Mouse (Mus musculus) kidney, postnatal 14 days (tissue): Measurements from ENCODE around the gene Mov10l1.

Experiments used
- DNase-seq: peaks from one replicate; pipeline ENCODE4 v3.0.0; 2022; ENCODE audit warnings: mixed read lengths

Mov10l1 gene

DNA sequence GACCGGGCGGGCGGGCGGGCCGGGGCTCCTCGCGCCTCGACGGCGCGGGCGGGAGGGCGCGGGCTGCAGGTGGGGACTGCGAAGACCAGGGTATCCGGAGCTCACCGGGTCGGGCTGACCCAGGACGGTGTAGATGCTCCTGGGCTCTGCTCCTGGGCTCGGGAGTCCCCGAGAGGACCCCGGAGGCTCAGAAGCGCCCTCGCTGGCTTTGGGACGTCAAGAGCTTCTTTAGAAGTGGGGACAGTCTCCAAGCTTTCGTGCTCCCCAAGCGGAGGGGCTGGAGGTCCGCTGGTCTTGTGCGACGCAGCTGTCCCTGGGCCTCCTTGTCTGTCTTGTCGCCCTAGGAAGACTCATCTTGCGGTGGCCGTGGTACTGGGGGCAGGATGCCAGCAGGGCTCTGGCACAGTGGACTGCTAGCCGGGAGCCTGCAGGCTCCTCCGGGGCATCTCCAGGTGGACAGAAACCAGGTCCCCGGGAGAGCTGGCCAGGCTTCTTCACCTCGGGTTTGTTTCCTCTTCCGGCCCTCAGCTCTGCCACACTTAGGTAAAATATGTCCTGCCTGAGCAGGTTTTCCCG lies 93.5 kb downstream of the Mov10l1 start:
- peak; percentile 61 for DNase-seq

DNA sequence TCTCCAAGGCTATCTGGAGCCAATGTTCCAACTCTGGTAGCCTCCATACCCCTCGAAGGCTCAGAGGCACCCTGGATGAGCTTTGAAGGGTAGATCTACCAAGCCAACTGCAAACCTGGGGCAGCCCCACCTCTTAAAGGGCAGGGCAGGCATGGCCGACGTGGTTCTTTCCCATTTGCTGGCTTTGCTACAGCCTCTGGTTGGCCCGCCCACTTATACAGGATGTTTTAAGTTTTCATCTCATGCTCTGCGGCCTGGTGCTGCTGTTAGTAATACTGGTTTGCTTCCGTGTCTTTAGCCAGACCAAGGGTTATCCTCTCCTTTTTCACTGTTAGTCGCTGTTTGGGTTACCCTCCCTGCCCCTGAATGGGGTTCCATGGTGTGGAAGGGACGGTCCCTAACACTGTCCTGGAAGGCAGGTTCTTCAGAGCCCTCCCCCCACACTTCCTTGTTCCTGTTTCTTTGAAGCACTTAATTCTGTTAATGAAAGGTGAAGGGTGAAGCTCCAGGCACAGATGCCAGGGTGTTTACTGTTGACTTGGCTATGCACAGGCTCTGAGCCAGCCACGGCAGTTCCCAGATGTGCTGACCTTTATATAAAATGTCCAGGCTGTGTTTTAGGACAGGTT lies 95.6 kb downstream of the Mov10l1 start:
- peak; percentile 81 for DNase-seq

DNA sequence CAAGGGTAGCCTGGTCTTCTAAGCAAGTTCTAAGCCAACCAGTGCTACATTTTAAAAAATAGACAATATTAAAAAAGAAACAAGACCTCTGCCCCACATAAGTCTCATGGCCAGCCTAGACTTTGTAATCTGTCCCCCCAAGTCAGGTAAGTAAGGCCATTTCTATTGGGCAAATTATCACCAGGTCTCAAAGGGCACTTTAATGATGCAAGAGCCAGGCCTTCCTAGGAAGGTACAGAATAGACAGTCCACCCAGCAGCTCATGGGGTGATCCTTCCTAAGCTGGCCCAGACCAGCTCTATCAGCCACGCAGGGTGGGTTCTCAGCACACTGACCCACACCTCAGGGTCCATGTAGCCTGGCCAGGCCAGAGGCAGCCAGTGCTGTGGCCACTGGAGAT lies 101.2 kb downstream of the Mov10l1 start:
- no peak for DNase-seq

DNA sequence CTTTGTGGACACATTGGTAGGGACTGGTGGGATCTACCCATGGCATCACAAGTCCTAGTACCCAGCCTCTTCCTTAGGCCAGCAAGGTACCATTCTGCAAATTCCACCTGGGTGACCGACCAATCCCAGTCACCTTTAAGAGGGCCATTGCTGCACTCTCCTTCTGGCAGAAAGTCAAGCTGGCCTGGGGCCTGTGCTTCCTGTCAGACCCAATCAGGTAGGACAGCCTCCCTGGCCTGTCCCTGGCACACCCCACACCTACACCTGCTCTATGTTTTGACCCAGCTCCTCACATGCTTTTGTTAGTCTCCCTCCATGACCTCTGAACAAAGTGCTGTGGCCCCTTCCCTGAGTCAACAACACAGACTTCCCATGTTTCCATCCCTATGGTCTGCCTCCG lies 102.1 kb downstream of the Mov10l1 start:
- no peak for DNase-seq

DNA sequence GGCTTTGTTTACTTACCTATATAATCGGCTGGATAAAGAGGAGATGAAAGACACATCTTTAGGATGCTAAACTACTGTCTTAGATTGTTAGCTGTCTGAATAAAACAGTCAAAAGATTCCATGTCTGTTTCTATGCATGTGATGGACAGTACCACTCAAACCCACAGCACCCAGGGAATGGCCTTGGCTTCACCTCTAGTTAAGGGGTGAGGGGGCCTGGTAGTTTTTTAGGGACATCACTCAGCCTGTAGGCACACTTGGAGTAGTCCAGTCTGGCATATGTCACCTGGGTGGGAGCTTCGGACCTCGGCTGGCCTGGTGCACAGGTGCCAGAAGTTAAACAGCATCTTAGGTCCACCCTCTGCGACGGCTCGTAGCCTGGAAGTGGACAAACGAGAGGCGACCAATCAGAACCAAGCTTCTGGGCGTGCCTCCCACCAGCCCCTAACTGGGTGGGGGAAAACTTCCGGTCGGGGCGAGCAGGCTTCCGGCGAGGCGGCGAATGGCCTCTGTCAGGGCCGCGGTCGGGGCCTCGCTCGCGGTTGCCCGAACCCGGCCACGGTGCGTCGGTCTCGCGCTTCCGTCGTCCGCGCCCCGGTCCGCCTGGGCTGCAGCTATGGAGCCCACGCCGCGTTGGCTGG lies 106.0 kb downstream of the Mov10l1 start, which contains the start of gene Selenoo:
Selenoo (plus strand) TSS at position 478 of the 641 bp plus-strand sequence.
- DNase-seq: peak; percentile 95

DNA sequence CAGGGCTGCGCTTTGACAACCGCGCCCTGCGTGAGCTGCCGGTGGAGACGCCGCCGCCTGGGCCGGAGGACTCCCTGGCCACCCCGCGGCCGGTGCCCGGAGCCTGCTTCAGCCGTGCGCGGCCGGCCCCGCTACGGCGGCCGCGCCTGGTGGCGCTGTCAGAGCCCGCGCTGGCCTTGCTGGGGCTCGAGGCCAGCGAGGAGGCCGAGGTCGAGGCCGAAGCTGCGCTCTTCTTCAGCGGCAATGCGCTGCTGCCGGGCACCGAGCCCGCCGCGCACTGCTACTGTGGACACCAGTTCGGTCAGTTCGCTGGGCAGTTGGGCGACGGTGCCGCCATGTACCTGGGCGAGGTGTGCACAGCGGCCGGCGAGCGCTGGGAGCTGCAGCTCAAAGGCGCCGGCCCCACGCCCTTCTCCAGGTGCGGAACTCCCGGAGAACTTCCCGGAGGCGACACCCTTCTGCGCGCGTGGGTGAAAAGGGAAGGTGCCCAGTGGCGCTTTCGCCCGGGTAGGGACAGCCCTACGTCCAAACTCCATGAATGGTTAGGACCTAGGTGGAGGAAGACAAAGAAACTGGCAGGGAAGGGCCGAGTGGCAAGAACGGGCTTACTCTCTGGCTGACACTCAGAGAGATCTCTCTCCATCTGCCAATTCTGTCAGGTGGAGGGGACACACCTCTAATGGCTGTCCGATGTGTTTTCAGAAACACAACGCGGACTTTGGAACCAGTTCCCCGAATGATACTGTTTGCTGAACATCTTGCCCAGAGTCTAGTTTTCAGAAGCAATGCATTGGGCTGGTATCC lies 106.7 kb downstream of the Mov10l1 start:
- DNase-seq: peak; percentile 45

DNA sequence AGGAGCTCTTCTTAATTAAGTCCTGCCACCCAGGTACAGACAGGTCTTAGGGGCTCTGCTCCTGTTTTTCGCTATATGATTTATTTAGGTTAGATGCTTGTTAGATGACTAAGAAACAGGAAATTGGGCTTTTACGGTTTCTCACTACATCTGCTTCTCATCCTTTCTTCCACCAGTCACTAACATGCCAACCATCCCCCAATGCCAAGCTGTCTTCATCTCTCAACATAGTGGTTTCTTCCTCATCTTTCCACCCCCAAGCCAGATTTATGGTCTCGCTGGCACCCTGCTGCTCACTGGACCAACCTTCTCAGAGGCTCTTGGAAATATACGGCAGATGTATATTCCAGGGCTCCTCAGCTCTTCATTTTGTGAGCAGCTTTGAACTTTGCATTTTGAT lies 108.0 kb downstream of the Mov10l1 start:
- no peak for DNase-seq

DNA sequence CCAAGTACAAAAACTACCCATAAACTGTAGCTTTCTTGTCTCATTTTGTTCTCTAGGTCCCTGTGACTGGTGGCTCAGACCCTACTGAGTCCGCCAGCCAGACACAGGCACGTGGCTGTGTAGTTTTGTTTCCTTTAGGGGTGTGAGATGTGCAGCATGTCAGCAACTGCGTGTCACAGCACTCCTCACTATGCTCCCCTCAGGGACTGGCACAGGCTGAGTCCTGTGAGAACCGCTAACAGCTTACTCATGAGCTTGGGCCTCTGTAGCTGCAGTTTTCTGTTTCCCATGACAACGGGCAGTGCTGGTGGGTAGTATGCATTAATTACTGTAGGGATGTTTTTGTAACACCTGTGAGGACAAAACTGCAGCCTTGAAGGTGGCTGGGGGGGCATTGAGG lies 109.5 kb downstream of the Mov10l1 start:
- DNase-seq: no peak

DNA sequence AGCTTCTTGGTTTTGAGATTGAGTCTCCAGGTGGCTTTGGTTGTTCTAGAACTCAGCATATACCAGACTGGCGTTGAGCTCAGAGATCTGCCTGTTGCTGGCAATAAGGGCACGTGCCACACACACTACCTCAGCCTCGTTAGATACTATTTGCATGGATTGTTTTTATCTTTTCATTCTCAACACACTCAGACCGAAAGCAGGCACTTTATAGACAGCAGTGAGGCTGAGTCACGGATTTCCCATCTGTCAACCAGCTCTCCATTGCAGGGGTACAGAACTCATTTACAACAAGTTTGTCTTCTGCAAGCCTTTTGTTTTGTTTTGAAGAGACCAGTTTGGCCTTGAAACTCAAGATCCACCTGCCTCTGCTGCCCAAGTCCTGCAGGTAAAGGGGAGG lies 114.7 kb downstream of the Mov10l1 start:
- DNase-seq: no peak

DNA sequence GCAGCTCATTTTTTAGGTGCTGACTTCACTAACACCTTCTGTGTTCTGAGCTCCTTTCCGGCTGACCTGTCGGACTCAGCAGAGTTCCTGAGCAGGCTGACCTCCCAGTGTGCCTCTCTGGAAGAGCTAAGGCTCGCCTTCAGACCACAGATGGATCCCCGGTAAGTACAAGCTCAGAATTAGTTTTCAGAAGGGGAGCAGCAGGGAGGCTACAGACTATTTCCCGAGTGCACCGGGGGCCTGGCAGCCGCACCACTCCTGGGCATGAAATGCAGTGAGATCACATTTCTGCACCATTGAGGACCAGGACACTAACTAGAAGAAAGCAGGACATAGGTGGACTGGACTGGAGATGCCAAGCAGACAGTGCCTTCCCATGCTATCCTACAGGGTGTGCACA lies 115.9 kb downstream of the Mov10l1 start:
- DNase-seq: no peak

DNA sequence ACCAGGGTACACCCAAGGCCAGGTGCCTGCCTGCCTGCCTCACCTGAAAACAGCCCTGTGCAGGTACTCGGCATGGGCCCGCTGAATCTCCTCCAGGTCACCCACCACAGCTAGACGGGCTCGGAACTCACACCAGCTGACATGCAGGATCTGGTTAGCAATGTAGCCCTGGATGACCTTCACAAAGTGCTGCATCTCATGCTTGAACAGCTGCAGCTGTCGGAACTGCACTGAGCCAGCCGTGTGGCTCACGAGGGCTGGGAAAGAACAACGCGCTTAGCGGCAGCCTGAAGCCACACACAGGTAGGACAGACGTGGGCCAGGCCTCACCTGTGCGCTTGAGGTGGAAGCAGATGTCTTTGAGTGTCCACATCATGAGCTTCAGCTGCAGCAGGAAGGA lies 118.1 kb downstream of the Mov10l1 start:
- DNase-seq: no peak

DNA sequence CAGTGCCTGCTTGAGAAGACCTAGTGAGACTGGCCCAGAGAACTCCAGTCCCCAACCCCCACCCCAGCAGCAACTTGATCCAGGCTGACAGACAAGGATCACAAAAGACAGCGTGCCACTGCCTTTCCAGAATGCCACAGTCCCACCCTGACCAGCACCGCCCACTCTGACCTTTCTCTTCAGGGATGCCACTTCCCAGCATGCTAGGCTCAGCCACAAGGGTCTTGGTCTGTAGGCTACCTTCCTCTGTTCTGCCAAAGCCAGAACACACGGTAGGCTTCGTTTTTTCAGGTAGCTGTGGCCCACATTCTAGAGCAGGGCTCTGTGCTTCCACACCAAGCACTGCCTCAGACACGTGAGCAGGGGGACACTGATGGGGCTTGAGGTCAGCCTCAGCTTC lies 119.9 kb downstream of the Mov10l1 start:
- no peak for DNase-seq

DNA sequence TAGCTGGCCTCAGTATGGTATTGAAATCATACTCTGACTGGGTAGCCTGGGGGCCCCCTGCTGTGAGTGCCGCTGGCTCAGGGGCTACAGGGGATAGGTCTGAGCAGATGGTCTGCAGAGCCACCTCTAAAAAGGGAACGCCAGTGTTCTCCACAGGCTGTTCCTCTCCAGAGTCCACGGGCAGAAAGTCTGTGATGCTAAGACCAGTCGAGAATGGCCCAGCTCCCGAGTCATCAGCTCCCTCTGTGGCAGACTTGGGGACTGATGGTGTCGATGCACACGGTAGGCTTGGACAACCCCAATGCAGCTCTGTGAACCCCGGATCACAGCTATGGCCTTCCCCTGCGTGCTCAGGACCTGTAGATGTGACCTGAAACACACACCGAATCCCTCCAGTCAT lies 121.2 kb downstream of the Mov10l1 start:
- no peak for DNase-seq

DNA sequence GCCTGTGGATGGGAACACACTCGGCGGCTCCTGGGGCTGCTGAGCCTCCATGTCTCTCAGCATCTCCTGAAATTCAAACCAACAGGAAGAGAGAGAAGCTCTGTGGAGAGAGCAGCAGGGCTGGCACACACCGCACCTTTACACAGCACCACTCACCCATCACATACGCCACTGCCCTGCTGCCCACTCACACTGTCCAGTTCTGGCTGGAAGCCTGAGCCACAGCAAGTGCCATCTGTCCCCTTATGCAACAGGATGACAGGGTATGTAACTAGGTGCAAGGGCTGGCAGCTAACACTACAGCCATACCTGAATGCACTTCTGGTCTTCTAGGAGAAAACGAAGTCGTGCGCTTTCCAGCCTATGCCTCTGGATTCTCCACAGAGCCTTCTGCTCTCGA lies 121.7 kb downstream of the Mov10l1 start:
- no peak for DNase-seq
